Mouse (Mus musculus): ENCODE results near the gene Adamts2.

- TF ChIP-seq CTCF (IDR thresholded peaks at IDR 0.05; ENCODE audit: control insufficient read depth, insufficient read depth, insufficient replicate concordance, low read depth, low read length) (no peak), POLR2A (IDR thresholded peaks at IDR 0.05; ENCODE audit: control insufficient read depth, low read depth, low read length) (no peak)
Measured at GRCm38 (mm10) chr11:50736548-50736947, 134.7 kb downstream of the Adamts2 start.
